Mouse (Mus musculus): ENCODE data around the gene Gcn1l1.

GRCm38 (mm10) chr5:115666366-115667065 lies 101.5 kb downstream of the Gcn1l1 start:
- no peak for TF ChIP-seq POLR2A (IDR thresholded peaks at IDR 0.05; ENCODE audit: borderline replicate concordance, extremely low read depth, insufficient read depth, insufficient read length, poor library complexity, severe bottlenecking)
- no peak for TF ChIP-seq CTCF (IDR thresholded peaks at IDR 0.05; ENCODE audit: borderline replicate concordance, extremely low read depth, insufficient read depth, insufficient read length)
